Mouse (Mus musculus) T-helper 1 cell (primary cell): ENCODE results near the gene Ttc9b.
"Not testable (repeated sequence)": the region's sequence is repeated elsewhere in the genome, so short reads cannot be mapped to it uniquely, and the experiment has no call there.

Experiments
- in situ Hi-C: fragments of 300-600 bp; cut with MboI, MseI; formaldehyde crosslinking; loops from one replicate; pipeline ENCODE4 v1.15.1; 2025; ENCODE audit warnings: high pct_unique_total_duplicates

Ttc9b gene

DNA sequence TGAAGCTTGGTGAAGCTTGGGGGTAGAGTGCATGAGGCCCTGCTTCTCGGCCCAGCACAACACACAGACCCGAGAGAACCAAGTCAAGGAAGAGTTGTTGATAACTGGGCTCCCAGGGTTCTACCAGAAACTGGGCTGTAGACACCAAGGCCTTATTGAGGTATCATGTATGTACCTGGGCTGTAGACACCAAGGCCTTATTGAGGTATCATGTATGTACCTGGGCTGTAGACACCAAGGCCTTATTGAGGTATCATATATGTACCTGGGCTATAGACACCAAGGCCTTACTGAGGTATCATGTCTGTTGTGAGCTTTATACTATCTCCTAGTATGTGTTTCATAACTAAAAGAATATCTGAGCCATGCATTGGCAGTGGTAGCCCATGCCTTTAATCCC, 18.6 kb upstream of the Ttc9b start:
- in situ Hi-C loops = not testable (repeated sequence)

DNA sequence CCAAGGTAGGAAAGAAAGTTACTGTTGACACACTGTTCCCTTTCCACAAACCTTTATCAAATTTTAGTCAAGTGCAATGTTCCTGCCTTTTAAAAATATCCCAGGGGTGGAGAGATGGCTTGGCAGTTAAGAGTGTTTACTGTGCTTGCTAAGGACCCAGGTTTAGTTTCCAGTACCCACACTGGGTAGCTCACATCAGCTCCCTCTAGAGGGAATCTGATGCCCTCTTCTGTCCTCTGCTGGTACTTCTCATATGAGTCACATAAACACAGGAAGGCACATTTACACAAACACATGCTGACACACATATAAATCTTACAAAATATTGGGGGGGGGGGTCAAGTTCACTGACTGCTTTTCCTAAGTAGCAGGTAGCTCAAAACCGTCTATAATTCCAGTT, 9.2 kb upstream of the Ttc9b start:
- in situ Hi-C loops = no loop called here

- in situ Hi-C loops = no loop called here
Observed at GRCm38 (mm10) chr7:27646516-27646915, 7.2 kb upstream of the Ttc9b start.

DNA sequence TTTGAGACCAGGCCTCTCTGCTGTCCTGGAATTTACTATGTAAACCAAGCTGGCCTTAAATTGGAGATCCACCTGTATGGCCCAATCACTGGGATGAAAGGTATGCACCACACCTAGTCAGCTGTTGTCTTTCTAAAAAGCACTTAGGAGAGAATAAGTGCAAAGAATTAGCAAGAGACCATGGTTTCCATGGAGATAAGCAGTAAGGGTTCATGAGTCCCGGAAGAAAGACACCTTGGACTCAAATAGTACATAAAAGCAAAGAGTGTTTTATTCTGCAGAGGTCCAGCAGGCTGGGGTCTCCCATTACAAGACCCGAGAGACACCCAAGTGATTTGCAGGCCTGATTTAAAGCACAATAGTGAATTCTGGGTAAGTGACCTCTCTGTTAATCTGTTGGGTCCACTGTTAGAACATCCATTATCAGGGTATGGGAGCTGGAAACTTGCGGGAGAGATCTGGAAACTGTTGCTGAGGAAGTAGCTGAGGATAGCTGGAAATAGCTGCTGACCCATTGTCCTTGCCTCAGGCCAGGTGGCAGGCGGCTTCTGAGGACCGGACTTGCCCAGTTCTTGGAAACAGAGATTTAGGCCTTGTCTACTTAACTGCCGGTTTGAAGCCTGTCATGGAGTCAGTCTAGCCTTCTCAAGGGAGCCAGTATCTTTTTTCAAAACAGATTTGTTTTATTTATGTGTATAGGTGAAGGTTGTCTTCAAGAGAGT, 6.3 kb upstream of the Ttc9b start:
- in situ Hi-C loops = no loop called here

- in situ Hi-C loops = loop anchor here (5.0 kb wide), 1 partner anchor 78 kb away; no protein-coding TSS in a partner anchor
Observed at GRCm38 (mm10) chr7:27649723-27650122, 4.0 kb upstream of the Ttc9b start.

- in situ Hi-C loops = loop anchor here (5.0 kb wide), 1 partner anchor 76 kb away; no protein-coding TSS in a partner anchor
Observed at GRCm38 (mm10) chr7:27650949-27651348, 2.8 kb upstream of the Ttc9b start.

DNA sequence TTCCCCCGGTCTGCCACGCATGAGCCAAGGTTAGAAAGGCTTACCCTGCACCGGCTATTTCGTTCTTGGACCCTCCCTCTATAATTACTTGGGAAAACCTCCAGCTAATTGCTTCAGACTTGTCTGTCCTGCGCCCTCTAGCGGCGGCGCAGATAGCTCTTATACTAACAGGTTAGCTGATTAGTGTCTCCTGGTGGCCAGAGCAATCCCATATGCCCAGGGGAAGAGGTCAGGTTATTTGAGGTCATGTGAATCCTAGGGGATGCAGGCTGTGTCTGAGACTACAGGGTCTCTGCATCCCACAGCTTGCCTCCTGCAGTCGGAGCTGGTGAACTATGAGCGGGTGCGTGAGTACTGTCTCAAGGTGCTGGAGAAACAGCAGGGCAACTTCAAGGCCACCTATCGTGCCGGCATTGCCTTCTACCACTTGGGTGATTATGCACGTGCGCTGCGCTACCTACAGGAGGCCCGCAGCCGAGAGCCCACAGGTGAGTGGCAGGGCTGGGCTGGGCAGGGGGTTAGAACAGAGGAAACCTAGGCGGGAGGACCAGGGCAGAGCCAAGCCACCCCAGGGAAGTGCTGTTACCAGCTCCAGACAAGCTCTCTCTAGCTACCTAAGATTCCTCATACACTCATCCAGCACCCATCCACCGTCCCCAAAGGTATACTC, 1.0 kb downstream of the Ttc9b start:
- in situ Hi-C loops = loop anchor here (5.0 kb wide), 1 partner anchor 73 kb away; no protein-coding TSS in a partner anchor

DNA sequence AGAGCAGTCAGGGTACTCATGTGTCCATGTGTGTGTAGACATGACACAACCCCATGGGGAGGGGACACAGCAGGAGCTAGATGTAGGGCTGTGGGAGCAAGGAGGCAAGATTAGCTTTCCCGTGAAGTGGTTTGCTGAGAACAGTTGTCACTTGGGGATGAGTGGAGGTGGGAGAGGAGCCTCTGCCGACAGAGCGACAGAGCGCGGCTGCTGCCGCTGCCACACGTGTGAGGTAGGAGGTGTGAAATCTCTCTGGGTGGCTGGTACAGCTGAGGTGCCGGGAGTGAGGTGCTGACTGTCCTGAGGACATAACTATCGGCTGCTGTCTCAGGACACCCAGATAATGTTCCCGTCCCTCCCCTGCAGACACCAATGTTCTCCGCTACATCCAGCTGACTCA, 1.8 kb downstream of the Ttc9b start:
- in situ Hi-C loops = no loop called here

- in situ Hi-C loops = no loop called here
Observed at GRCm38 (mm10) chr7:27656600-27656999, 2.9 kb downstream of the Ttc9b start.

DNA sequence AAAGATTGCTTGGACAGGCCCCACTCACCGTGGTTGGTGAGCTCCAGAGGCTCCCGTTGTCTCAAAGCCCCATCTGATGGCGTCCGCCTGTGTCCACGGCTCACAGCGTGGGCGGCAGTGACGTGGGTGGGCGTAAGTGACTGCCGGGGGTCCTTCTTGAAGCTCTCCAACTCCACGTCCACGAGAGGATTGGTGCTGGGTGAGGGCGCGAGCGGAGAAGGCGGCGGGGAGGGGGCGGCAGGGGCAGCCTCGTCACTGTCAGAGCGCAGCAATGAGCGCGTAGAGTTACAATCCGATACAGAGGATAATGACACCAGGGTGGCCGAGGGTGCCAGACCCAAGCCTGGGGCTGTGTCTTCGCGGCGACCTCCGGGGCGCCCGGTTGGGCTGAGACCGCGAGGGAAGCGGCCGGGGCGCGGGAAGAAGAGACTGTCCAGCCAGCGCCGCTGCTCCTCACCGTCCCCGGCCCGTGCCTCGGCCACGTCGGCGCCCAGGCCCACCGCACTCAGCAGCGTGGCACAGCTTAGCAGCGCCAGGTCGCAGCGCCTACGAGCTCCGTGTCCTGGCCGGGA, 4.2 kb downstream of the Ttc9b start:
- in situ Hi-C loops = no loop called here

- in situ Hi-C loops = no loop called here
Observed at GRCm38 (mm10) chr7:27658712-27659663, 5.3 kb downstream of the Ttc9b start.

GRCm38 (mm10) chr7:27662038-27662437, 8.3 kb downstream of the Ttc9b start:
- in situ Hi-C loops = no loop called here

DNA sequence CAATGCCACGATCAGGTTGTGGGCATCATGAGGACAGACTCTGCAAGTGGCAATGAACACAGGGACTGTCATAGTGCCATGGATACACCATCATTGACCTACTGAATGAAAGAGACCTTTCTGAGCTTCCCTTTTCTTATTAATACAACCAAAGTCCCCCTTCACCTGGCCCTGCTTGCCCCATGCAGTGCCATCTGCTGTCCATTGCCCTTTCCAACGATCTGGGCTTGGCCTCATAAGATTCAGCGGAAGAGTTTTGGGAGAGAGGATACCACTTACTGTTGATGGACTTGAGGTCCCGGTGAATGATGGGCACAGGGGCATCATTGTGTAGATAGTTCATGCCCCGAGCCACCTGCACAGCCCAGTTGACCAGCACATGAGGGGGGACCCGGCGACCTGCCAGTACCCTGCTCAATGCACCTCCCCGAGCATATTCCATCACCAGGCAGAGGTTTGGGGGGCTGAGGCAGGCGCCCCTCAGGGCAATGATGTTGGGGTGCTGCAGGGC, 19.4 kb downstream of the Ttc9b start:
- in situ Hi-C loops = no loop called here

- in situ Hi-C loops = no loop called here
Observed at GRCm38 (mm10) chr7:27673575-27674131, 19.9 kb downstream of the Ttc9b start.

DNA sequence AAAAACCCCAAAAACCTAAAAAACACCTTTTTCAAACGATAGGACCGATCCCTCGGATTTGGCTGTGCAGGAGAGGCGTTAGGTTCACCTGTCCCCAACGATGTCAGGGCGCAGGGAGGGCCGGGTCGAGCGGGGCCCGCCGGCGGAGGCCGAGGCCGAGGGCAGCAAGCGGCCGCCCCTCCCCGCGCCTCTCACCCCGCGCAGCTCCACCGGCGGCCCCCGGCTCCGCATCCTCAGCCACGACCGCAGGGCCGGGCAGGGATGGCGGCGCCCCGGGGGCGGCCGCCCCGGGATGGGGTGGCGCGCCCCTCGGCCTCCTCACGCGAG, 20.4 kb downstream of the Ttc9b start:
- in situ Hi-C loops = no loop called here

GRCm38 (mm10) chr7:27674522-27675221, 21.0 kb downstream of the Ttc9b start, which contains the start of gene Map3k10:
Map3k10 (minus strand) TSS chr7:27674598.
- in situ Hi-C loops = no loop called here

GRCm38 (mm10) chr7:27675222-27675612, 21.5 kb downstream of the Ttc9b start:
- in situ Hi-C loops = no loop called here

DNA sequence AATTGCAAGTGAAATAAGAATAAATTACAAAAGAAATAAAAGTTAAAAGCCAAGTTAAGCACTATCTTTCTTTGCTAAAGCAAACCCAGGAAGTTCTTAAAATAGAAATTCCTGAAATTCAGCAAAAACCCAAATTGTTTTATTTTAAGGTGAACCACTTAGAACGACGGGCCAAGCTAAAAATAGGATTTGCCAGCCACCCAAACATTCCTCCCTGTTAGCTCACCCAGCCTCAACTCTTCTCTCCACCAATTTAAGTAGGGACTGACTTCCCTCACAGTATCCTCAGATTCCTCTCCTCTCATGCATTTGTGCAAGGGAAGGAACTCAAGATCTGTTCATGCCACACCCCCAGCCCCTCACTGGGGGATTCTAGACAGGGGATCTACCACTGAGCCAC, 29.5 kb downstream of the Ttc9b start:
- in situ Hi-C loops = no loop called here

DNA sequence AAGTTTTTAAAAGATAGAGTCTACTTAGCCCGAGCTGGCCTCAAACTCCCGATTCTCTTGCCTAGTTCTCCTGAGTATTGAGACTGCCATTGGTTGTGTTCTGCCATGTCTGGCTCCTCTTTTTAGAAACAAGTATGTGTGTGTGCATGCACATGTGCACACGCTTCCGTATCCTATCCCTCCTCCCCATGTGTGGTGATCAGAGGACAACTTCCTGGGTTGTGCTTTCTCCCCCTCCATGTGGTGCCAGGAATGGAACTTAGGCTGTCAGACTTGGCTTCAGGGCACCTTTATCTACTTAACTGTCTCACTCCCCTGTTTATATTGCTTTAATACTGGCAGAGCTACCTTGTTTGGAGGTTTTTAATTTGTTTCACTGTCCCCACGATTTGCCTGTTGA, 31.5 kb downstream of the Ttc9b start:
- in situ Hi-C loops = no loop called here

DNA sequence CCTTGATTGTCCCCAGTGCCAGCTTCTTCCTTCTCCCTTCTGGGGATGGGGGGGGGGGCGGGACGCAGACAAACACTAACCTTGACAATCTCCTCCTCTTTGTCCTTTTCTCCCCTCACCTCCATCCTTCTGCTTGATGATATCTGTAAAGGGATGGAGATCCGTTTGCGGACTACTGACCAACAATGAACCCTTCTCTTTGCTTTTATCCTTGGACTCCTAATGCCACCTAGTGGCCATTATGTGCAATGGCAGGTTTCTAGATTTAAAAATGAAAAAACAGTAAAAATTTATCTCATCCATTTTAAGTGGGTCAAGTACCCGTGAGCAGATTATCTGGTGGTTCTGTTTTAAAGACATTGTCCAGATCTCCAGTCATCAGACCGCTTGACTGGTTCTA, 32.0 kb downstream of the Ttc9b start:
- in situ Hi-C loops = no loop called here

GRCm38 (mm10) chr7:27687043-27687442, 33.3 kb downstream of the Ttc9b start:
- in situ Hi-C loops = no loop called here
